Mouse (Mus musculus): Measurements from ENCODE around the gene Vangl2.
"Not testable (repeated sequence)": the region's sequence is repeated elsewhere in the genome, so short reads cannot be mapped to it uniquely, and the experiment has no call there.

Gene Vangl2

DNA sequence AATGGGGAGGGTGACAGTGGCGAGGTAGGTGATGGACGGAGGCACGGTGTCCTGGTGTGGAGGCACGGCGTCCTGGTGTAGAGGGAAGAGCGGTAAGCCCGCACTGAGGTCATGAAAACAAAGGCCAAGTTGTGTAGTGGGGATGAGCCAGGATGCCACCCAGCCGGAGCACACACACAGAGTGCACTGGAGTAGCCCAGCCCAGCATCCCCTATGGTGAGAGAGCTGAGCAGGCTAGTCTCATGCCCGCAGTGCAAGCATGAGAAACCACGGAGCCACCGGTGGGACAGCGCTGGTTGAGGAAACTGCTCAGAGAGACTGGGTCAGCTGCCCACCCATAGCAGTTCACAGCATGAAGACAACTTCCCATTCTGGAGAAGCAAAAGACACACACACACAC is 26.6 kb downstream of the Vangl2 start:
- no peak for DNase-seq (ENCODE audit: low read depth, low spot score)

DNA sequence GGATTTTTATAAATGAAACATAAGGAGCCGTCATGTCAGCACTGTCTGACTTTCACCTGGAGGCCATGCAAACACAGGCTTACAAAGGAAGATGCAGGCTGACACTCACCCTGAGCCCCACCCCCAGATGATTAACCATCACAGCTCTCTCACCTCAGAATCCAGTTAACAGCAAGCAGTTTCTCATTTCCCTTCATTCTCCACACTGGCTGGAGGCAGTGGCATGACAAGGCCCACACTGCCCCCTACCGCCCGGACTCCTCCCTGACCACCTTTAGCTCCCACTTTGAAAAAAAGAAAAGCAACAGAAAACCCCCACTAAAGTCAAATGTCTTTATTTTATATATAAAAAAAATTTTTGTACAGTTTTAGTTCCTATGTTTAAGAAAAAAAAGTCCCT is 27.6 kb downstream of the Vangl2 start:
- peak; percentile 83 for DNase-seq (ENCODE audit: low read depth, low spot score)

DNA sequence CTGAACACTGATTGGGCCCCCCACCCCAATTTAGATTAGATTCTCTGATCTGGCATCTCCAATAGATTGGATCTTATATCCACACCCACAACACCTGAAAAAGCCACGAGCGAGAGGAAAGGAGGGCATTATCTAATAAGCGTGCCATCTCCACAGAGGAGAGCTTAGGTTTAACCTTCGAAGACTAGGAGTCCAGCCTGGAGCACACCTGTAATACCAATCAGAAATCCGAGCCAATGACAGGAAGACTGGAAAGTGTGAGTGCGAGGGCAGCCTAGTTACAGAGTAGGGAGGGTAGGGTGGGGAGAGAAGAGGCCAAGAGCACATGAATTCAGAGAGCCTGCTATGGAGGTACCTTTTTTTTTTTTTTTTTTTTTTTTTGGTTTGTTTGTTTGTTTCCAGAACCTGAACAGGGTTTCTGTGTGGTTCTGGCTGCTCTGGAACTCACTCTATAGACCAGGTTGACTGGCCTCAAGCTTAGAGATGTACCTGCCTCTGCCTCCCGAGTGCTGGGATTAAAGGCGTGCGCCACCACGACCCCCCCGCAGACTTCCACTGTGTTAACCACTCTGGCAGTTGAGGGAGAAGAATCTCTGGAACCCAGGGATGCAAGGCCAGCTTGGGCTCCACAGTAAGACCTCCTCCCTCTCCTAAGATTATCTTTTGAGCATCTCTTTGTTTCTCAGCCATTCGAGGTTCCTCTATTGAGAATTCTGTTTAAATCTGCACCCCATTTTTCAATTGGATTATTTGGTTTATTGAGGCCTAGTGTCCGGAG is 29.2 kb downstream of the Vangl2 start:
- DNase-seq (ENCODE audit: low read depth, low spot score), result no peak

DNA sequence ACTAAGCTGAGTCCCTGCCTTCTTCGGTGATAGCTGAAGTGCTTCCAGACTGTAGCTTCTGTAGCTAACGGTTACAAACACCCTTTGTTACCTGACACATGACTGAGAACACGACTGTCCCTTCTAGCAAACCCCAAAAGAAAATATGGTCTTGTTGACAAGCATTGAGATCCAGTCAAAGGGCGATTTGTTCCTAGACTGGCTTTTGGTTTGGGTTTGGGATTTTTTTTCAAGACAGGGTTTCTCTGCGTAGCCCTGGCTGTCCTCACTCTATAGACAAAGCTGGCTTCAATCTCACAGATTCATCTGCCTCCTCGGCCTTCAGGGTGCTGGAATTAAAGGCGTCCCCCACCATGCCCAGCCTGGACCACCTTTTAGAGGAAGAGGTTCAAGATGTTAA is 31.5 kb downstream of the Vangl2 start:
- DNase-seq (ENCODE audit: low read depth, low spot score), result no peak

DNA sequence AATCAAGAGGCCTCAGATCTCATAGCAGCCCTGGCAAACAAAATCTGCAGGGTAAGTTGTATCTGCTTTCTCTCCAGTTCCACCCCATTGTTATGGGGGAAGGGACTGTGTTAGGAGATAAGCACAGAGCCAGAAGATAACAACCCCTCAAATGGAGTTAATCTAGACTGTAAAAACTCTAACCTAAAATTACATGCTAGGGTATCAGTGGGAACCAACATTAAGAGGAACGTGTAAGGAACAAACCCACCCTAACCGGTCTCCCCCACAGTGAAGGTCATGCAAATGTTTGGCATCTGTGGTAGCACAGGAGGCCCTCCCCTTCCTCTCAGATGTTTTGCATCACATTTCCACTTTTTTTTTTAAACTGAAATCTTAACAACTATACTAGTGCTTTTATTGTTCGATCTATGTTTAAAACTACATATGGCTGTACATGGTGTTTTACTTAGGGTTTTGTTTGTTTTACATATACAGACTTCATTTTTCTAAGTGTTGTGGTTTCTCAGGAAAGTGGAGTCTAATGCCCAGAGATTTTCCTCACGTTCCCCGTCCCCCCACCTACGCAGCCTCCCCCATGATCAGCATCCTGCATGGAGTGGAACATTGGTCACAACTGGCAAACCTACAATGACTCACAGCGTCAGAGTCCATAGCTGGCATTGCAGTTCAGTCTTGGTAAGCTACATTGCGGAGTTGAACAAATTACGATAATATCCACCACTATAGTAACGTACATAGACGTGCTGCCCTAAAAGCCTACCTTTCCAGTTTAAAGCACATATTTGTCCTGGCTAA is 33.1 kb downstream of the Vangl2 start:
- DNase-seq (ENCODE audit: low read depth, low spot score), result no peak

DNA sequence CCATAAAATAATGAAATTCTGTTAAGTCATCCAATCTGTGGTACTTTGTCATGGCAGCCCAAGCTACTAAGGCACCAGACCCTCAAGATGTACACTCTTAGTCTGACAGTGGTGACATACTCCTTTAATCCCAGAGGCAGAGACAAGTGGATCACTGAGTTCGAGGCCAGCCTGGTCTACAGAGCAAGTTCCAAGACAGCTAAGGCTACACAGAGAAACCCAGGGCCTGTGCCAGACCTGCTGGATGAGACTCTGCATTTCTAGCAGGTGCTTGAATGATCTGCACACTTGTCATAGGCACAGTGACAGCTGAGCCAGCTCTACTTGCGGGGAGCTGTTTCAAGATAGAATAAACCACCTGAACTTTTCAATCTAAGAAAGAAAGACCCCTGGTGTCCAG is 33.7 kb downstream of the Vangl2 start:
- DNase-seq (ENCODE audit: low read depth, low spot score), result no peak

DNA sequence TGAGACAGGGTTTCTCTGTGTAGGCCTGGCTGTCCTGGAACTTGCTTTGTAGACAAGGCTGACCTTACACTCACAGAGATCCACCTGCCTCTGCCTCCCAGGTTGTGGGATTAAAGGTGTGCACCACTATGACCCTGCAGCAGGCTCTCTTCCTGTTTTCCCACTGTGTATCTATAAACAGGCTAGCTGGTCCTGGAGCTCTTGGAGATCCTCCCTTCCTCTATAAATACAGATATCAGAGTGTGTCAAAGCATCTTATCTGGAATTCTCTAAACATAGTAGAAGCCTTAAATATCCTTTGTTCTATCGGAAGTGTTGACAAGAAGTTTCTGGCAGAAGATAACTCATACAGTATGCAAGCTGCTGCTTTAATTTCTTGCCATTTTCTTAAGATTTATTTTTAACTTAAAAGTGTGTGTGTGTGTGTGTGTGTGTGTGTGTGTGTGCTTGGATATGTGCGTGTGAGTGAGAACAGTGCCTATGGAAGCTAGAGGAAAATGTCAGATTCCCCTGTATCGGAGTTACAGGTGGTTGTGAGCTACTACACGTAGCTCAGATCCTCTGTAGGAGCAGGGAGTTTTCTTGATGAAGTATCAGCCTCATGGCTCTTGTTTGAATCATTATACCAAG is 35.2 kb downstream of the Vangl2 start:
- DNase-seq (ENCODE audit: low read depth, low spot score), result no peak

DNA sequence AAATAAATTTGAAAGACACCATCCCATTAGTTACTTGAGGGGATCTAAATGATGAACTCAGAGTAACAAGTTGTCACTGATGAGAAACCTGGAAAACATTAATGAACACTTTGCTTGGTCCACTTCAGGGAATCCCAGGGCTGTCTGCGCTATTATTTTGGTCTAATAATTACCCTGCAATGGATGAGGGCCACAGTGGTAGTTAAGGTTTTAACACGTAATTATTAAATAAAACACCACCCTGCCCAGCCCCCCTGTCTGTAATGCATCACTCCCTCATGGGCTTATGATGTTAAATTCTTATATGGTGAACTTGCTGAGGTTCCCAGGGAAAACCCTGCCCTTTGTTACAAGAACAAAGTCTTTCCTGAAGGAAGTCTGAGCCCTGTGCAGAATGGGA is 36.4 kb downstream of the Vangl2 start:
- no peak for DNase-seq (ENCODE audit: low read depth, low spot score)

DNA sequence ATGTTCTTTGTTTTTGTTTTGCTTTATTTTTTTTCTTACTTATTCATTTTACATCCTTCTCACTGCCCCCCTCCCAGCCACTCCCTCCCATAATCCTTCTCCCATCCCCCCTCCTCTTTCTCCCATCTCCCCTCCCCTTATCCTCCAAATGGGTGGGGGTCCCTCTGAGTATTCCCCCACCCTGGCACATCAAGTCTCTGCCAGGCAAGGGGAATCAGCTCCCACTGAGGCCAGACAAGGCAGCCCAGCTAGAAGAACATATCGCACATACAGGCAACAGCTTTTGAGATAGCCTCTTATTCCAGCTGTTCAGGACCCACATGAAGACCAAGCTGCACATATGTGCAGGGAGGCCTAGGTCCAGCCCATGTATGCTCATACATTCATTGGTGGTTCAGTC is 44.1 kb downstream of the Vangl2 start:
- no peak for DNase-seq (ENCODE audit: low read depth, low spot score)

DNA sequence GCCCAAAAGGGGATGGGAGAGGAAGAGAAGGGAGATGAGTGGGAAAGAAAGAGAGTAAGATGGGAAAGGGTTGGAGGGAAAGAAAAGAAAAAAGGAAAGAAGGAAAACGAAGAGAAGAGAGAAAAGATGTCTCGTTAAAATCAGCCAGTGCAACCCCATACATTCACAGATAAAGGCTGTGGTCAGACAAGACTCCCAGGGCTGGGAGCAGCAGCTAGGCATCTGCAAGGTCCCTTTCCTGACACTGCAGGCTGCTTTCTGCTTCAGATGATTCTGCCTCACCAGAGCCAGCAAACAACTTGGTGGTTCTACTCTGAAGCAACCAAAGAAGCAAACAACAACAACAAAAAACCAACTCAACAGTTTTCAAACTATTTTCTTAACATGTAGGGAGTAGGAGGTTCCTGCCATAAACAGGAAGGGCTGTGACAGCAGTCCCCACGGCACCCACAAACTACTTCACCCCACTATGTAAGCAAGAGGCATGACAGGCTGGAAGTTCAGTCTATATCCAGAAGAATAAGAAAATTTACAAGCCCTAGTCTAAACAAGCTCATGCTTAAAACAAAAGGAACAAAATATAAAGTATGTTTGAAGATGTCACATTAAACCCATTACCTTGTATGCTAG is 44.8 kb downstream of the Vangl2 start:
- DNase-seq (ENCODE audit: low read depth, low spot score), result no peak

DNA sequence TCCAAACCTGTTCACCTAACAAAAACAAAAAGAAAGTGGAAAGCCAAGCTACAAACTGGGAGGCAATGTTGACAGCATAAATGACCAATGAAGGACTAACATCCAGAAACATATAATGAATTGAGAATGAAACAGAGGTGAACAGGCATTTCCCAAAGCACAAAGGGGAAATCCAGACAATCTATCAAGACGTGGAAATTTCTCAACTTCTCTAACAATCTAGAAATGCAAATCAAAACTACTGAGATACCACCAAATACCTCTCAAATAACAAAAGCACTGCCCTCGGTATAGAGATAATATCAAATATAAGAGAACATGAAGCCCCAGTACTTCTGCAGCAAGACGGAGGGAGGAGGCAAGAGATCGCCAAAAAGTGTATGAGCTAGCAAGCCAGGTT is 45.5 kb downstream of the Vangl2 start:
- no peak for DNase-seq (ENCODE audit: low read depth, low spot score)

DNA sequence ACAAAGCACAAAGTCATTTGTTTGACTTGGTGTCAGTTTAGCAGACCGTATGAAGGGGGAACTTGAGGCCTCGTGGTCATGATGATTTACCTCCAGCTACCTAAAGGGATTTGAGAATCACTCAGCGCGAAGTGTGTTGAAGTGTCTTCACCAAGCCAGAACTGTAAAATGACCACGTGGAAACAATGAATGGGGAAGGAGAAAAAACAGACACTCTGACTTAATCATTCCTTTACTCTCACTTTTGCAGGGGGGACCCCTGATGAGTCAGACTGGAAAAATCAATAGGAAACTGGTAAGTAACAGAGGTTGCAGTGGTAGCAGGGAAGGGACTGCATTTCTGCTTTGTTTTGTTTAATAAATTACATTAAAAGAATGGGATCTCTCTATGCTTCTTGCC is 46.1 kb downstream of the Vangl2 start:
- DNase-seq (ENCODE audit: low read depth, low spot score), result no peak

DNA sequence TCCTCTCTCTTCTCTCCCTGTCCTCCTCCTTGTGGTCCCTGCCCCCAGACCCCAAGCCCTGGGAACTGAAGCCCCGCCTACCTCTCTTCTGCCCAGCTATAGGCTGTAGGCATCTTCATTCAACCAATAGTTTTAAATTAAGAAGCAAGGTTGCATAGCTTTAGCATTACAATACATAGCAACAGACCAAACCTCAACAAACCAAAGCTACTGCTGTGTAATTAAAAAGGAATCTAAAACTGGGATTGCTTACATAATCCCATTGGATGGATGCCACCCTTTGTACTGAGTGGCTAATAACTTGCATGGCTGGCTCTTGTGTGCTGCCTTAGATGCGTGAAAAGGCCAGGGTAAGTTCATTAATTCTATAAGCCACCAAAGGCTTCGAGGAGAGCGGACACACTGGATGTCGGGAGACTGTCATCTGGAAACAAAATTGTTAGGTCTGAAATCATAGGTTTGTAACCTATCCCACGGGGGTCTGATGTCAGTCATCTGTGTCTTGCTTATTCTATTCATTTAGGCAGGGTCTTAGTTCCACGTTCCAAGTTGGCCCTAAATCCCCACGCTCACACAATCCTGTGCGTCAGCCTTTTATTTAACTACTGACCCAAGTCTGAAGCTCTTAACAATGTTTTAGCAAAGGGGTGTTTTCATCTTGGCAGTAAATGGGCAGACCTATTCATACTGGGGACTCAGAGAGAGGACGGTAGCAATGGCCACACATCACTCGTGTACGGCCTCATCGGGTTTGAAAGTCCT is 48.1 kb downstream of the Vangl2 start:
- DNase-seq (ENCODE audit: low read depth, low spot score), result no peak

DNA sequence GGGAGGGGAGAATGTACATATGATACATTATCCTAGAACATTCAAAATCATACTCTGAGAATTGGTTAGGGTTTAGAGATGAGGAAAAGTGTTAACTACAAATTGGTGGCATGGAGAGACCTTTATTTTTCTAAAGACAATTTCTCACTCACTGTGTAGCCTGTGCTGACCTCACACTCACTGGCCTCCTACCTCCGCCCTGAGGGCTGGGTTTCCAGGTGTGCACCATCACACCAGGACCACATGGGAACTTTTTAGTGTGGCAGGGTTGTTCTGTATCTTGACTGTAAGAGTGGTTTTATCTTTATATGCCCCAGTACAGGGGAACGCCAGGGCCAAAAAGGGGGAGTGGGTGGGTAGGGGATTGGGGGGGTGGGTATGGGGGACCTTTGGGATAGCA is 50.4 kb downstream of the Vangl2 start:
- DNase-seq (ENCODE audit: low read depth, low spot score), result no peak

DNA sequence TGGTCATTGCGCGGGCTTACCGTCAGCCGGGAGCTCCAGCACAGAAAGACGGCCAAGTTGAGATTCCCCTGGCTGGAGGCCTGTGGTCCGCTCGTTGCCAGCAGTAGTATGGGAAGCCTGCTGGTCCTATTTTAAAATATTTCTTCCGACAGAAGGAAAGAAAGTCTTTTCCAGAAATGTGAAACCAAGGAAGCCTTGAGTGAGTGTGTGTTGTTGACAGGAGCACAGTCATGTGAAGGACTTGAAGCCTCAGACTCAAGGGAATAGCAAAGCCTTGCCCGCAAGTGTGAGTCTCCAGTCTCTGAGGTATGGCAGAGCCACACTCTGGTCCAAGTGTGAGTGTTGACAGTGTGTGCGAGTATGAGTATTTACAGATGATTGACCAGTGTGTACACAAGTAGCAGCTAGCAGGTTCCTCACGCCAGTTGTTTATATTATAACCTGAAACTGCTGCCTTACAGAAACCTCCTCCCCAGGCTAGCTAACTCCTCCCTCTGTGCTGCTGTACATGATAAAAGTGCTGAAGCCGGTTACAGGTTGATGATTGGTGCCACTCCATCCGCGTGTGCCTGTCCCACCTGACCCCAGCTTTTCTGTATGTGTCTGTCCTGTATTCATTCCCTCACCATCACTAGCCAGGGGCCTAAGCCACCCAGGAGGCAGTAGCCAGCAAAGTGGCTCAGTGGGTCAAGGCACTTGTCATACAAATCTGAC is 51.3 kb downstream of the Vangl2 start:
- DNase-seq (ENCODE audit: low read depth, low spot score), result no peak

DNA sequence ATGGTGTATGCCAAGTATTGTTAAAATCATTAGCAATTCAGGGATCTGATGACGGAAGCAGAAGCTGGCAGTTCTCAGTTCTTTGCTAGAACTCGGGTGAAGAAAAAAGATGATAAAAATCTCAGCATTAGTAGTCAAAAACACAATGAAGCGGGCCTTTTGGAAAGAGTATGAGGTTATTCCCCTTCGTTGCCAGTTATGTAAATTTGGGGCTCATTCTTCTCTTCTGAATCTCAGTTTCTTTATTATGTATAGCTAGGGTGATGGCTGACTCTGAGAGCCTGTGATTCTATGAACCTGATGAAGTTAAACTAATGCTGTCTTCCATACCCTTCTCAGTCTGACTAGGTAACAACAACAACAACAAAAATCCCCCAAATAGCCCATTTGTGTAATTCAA is 52.4 kb downstream of the Vangl2 start:
- DNase-seq (ENCODE audit: low read depth, low spot score), result no peak

DNA sequence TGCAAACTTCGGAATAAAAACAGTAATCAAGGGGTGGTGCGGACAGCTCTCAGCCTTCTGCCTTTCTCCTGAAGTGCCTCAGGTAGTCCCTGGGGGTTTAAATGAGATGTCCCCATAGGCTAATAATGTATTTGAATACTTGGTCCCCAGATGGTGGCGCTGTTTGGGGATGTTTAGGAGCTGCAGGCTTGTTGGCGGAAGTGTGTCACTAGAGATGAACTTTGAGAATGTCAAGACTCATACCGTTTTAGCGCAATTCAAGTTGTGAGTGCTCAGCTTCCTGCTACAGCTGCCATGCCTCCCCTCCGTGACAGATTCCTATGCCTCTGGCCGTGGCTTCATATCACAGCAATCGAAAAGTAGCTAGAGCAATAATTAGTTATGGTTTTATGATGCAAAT is 52.9 kb downstream of the Vangl2 start:
- peak; percentile 61 for DNase-seq (ENCODE audit: low read depth, low spot score)

DNA sequence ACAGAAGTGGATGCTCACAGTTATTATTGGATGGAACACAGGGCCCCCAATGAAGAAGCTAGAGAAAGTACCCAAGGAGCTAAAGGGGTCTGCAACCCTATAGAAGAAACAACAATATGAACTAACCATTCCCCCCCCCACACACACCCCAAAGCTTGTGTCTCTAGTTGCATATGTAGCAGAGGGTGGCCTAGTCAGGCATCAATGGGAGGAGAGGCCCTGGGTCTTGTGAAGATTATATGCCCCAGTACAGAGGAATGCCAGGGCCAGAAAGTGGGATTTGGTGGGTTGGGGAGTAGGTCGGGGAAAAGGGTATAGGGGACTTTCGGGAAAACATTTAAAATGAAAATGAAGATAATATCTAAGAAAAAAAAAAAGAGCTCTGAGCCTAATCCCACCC is 53.9 kb downstream of the Vangl2 start:
- not testable (repeated sequence) for DNase-seq (ENCODE audit: low read depth, low spot score)

DNA sequence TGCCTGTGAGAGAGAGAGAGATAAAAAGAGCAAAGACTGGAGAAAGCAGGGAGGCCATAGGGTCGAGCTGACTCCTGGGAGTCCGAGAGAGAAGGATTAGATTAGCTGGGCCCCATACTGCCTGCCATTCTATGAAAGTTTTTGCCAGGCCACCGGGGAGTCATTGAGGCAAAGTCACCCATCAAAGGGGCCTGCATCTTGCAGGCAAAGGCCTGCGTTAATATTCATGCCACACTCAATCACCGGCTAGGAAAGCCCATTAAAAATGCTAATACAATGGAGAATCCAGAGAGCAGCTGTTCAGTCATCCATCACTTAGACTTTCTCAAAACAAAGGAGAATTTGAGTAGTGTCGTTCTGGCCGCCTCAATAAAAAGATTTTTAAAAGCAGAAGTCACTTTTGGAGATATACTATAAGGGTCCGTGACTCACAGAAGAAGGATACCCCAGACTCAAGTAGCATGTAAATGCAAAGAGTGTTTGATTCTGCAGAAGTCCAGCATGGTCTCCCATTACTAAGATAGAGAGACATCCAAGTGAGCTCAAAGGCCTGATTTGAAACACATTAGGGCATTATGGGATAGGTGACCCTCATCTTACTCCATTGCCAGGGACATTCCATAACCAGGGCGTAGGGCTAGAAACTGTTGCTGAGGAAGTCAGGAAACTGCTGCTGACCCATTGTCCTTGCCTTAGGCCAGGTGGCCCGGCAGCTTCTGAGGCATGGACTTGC is 57.2 kb downstream of the Vangl2 start:
- DNase-seq (ENCODE audit: low read depth, low spot score), result no peak

DNA sequence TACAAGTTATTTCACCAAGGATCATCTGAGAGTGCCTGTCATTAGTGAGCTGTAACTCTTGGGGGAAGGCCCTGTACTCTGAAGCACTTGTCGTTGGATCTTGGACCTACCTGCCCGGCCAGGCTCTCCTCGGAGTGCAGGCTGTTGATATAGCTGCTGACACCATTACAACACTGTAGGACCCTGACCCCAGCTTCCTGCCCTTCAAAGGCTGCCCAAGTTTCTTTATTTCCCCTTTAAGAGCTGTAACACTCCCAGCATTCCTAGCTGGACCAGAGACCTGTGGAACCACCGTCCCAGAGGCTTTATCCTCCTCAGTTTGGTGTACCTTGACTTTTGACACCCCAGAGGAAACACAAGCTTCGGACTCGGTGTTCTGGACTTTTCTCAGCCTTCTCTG is 59.0 kb downstream of the Vangl2 start:
- DNase-seq (ENCODE audit: low read depth, low spot score), result no peak

Measured in ES-CJ7 (cell line).